Mouse (Mus musculus) CH12.LX (cell line): ENCODE measurements around the gene Kctd8. TPM values are rescaled to one million over a fixed set of nuclear protein-coding genes. Genes with fewer than 3 reads are reported as not detected.

ENCODE experiments used
- DNase-seq: peaks from one replicate; pipeline ENCODE4 v3.0.0-alpha.2; 2013; ENCODE audit errors: extremely low read depth
- H3K27ac ChIP-seq: 2 replicates; pipeline ENCODE4 v1.5.1; 2012; ENCODE audit warnings: low read depth, mild to moderate bottlenecking, control low read depth, moderate library complexity; ENCODE audit not compliant: insufficient read depth
- H3K27me3 ChIP-seq: replicated peaks from 2 replicates; pipeline ENCODE3; 2012; ENCODE audit warnings: inconsistent platforms
- H3K36me3 ChIP-seq, 2 experiments: replicated peaks in 1 of 2; 2 replicates each; pipeline versions ENCODE3 to v1.6.1; 2012; ENCODE audit warnings: inconsistent platforms in 1 of 2, low read length in 1 of 2, mild to moderate bottlenecking in 1 of 2, mixed read lengths in 1 of 2, moderate library complexity in 1 of 2; ENCODE audit not compliant: control insufficient read depth in 1 of 2, insufficient read depth in 1 of 2
- H3K4me1 ChIP-seq, 2 experiments: 2 replicates each; pipeline ENCODE4 v1.6.1; 2012; ENCODE audit warnings: inconsistent platforms in 1 of 2, moderate library complexity in 1 of 2; ENCODE audit not compliant: insufficient read depth in 2 of 2, control insufficient read depth in 1 of 2
- H3K4me2 ChIP-seq: 2 replicates; pipeline ENCODE4 v1.6.1; 2012; ENCODE audit warnings: low read depth, mild to moderate bottlenecking, control low read depth; ENCODE audit not compliant: poor library complexity, insufficient read depth, severe bottlenecking
- H3K4me3 ChIP-seq, 3 experiments: fragments of 150-350 bp in 1 of 3; sonication (generic) in 1 of 3; replicated peaks in 1 of 3; 2 replicates each; pipeline versions ENCODE3 to v1.5.1; 2011 to 2012; ENCODE audit warnings: low read depth in 2 of 3, low read length in 2 of 3, mild to moderate bottlenecking in 2 of 3, moderate library complexity in 2 of 3, control low read depth in 1 of 3, improper control_type of control experiment in 1 of 3, inconsistent platforms in 1 of 3, mixed read lengths in 1 of 3; ENCODE audit not compliant: poor library complexity in 1 of 3
- H3K79me2 ChIP-seq: replicated peaks from 2 replicates; pipeline ENCODE4 v1.6.1; 2012; ENCODE audit warnings: mild to moderate bottlenecking, moderate library complexity; ENCODE audit not compliant: control insufficient read depth, poor library complexity, insufficient read depth, severe bottlenecking; ENCODE audit errors: extremely low read depth
- H3K9ac ChIP-seq: 2 replicates; pipeline ENCODE4 v1.6.1; 2012; ENCODE audit warnings: low read depth, mild to moderate bottlenecking, control low read depth, moderate library complexity; ENCODE audit not compliant: insufficient read depth
- H3K9me3 ChIP-seq: replicated peaks from 2 replicates; pipeline ENCODE3; 2012; ENCODE audit warnings: low read length, inconsistent platforms, mixed read lengths
- EP300 ChIP-seq: IDR thresholded peaks from 2 replicates; pipeline ENCODE4 v1.6.1; 2011; ENCODE audit warnings: low read length, improper control_type of control experiment
- ETS1 ChIP-seq: conservative IDR thresholded peaks from 2 replicates; pipeline ENCODE4 v1.6.1; 2012; ENCODE audit warnings: low read depth, mild to moderate bottlenecking, inconsistent platforms, low read length, improper control_type of control experiment, moderate library complexity
- GABPA ChIP-seq: IDR thresholded peaks from 2 replicates; pipeline ENCODE4 v1.6.1; 2012; ENCODE audit warnings: low read depth, low read length, improper control_type of control experiment, inconsistent platforms; ENCODE audit not compliant: insufficient replicate concordance
- MAFK ChIP-seq: IDR thresholded peaks from 2 replicates; pipeline ENCODE4 v1.6.1; 2011; ENCODE audit warnings: low read length, improper control_type of control experiment; ENCODE audit not compliant: insufficient replicate concordance
- MAZ ChIP-seq: IDR thresholded peaks from 2 replicates; pipeline ENCODE4 v1.6.1; 2012; ENCODE audit warnings: low read depth, mild to moderate bottlenecking, inconsistent platforms, low read length, improper control_type of control experiment, moderate library complexity
- MXI1 ChIP-seq: IDR thresholded peaks from 2 replicates; pipeline ENCODE4 v1.6.1; 2011; ENCODE audit warnings: mild to moderate bottlenecking, low read depth, low read length, improper control_type of control experiment
- MYC ChIP-seq: IDR thresholded peaks from 2 replicates; pipeline ENCODE4 v1.6.1; 2011; ENCODE audit warnings: low read depth, mild to moderate bottlenecking, improper control_type of control experiment, low read length
- NELFE ChIP-seq: IDR thresholded peaks from 2 replicates; pipeline ENCODE4 v1.6.1; 2011; ENCODE audit warnings: low read depth, low read length, improper control_type of control experiment
- NRF1 ChIP-seq: IDR thresholded peaks from 2 replicates; pipeline ENCODE4 v1.6.1; 2014; ENCODE audit warnings: low read depth, mild to moderate bottlenecking, inconsistent platforms, low read length, improper control_type of control experiment, moderate library complexity
- PAX5 ChIP-seq: IDR thresholded peaks from 2 replicates; pipeline ENCODE4 v1.6.1; 2012; ENCODE audit warnings: low read length, inconsistent platforms, mixed read lengths
- POLR2A ChIP-seq: IDR thresholded peaks from 2 replicates; pipeline ENCODE4 v1.6.1; 2011; ENCODE audit warnings: low read depth, mild to moderate bottlenecking, improper control_type of control experiment, low read length
- POLR2AphosphoS2 ChIP-seq: IDR thresholded peaks from 2 replicates; pipeline ENCODE4 v1.6.1; 2011; ENCODE audit warnings: low read depth, low read length, improper control_type of control experiment
- UBTF ChIP-seq: IDR thresholded peaks from 2 replicates; pipeline ENCODE4 v1.6.1; 2012; ENCODE audit warnings: low read depth, mild to moderate bottlenecking, inconsistent platforms, low read length, improper control_type of control experiment, moderate library complexity
- USF2 ChIP-seq: conservative IDR thresholded peaks from 2 replicates; pipeline ENCODE4 v1.6.1; 2011; ENCODE audit warnings: low read depth, low read length, improper control_type of control experiment
- ZC3H11A ChIP-seq: IDR thresholded peaks from 2 replicates; pipeline ENCODE4 v1.6.1; 2012; ENCODE audit warnings: low read depth, mild to moderate bottlenecking, inconsistent platforms, low read length, improper control_type of control experiment
- ZKSCAN1 ChIP-seq: IDR thresholded peaks from 2 replicates; pipeline ENCODE4 v1.6.1; 2012; ENCODE audit warnings: low read depth, inconsistent platforms, low read length, improper control_type of control experiment, borderline replicate concordance
- ZMIZ1 ChIP-seq: IDR thresholded peaks from 2 replicates; pipeline ENCODE4 v1.6.1; 2012; ENCODE audit warnings: low read depth, mild to moderate bottlenecking, inconsistent platforms, low read length, improper control_type of control experiment
- dilution Hi-C: fragments of 300-500 bp; cut with MboI; formaldehyde crosslinking; loops from 2 replicates; pipeline ENCODE4 v1.14.3; 2020; ENCODE audit warnings: low sequenced_read_pairs; ENCODE audit not compliant: extremely low pct_unique_long_range_greater_than_20kb, extremely low pct_ligation_motif_present
- in situ Hi-C: fragments of 300-500 bp; cut with MboI; formaldehyde crosslinking; loops from 3 replicates; pipeline ENCODE4 v1.14.3; 2019; ENCODE audit warnings: low sequenced_read_pairs, low pct_ligation_motif_present, low pct_unique_long_range_greater_than_20kb, mixed read lengths
- polyA plus RNA-seq: library from polyadenylated mRNA; unstranded; fragments of >175 nt; gene quantifications from 2 replicates; pipeline ENCODE4 v1.2.1, GENCODE M21; 2012; ENCODE audit warnings: low read depth; ENCODE audit not compliant: insufficient read length
- total RNA-seq, 2 experiments: library from RNA; depleted of rRNA; stranded (reverse); fragments of 300-350 nt in 1 of 2; fragments of >200 nt in 1 of 2; gene quantifications; 2 replicates each; pipeline ENCODE4 v1.2.3; 2012 to 2014

Kctd8 gene
- total and polyA plus RNA-seq, 3 experiments = not detected

DNA sequence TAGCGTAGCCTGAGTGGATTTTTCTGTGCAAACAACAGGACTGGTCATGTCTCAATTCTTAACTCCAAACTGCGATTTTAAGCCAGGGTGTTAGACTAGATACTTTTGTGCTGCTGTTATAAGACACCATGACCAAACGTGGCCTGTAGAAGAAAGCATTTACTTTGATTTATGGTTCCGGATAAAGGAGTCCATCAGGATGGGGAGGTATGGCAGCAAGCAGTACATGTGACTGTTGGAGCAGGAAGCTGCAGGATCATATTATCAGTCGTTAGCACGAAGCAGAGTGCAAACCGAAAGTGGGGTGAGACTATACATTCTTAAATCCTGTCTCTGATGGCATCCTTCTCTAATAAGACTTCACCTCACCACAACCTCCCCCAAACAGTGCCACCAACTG lies 28.9 kb downstream of the Kctd8 start:
- dilution Hi-C loops = no loop called here
- H3K4me1 ChIP-seq = no peaks in the 10 kb centered on the region
- TF ChIP-seq NRF1 (no peak), MAFK (no peak), ZMIZ1 (no peak), PAX5 (no peak), MAZ (no peak), ZC3H11A (no peak), ETS1 (no peak), UBTF (no peak), EP300 (no peak)

DNA sequence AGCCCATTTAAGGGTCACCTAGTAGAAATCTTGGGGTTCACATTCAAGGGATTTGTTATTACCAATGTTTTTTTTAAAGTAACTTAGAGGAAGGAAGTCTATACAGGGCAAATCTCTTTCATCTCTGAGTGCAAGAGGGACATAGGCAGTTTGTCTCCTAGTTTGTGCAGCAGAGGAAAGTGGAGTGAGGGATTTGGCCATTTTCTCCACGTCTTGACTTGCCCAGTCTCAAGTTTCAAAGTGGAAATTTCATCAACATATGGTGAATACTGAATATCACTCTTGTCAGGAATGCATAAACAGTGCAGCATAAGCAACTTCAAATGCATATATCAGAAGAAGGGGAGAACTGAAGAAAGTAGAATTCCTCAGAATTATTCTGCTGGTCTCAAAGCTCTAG lies 39.8 kb downstream of the Kctd8 start:
- TF ChIP-seq NELFE = no peak
- no peak for TF ChIP-seq PAX5
- no peak for TF ChIP-seq MYC
- TF ChIP-seq ZMIZ1 = no peak
- no peak for TF ChIP-seq MXI1
- TF ChIP-seq GABPA = no peak
- no peak overlapping the region for H3K4me2 ChIP-seq
- in situ Hi-C loops (no loop called here), dilution Hi-C loops (no loop called here)
- no peak overlapping the region for H3K27ac ChIP-seq
- DNase-seq = no peak
- H3K9me3 ChIP-seq = no peaks in the 10 kb centered on the region
- H3K36me3 ChIP-seq = no peaks in the 10 kb centered on the region
- no peaks in the 10 kb centered on the region for H3K4me1 ChIP-seq
- no peaks in the 10 kb centered on the region for H3K27me3 ChIP-seq
- H3K9ac ChIP-seq = no peak overlapping the region
- no peak overlapping the region for H3K4me3 ChIP-seq
- no peaks in the 10 kb centered on the region for H3K79me2 ChIP-seq

More for the DNA sequence above, 28.9 kb downstream of the Kctd8 start:
- no peak for DNase-seq
- no peak overlapping the region for H3K4me3 ChIP-seq
- no peaks in the 10 kb centered on the region for H3K9me3 ChIP-seq
- no peak overlapping the region for H3K27ac ChIP-seq
- H3K9ac ChIP-seq = no peak overlapping the region
- in situ Hi-C loops = no loop called here
- no peaks in the 10 kb centered on the region for H3K27me3 ChIP-seq
- no peaks in the 10 kb centered on the region for H3K36me3 ChIP-seq
- H3K4me2 ChIP-seq = no peak overlapping the region
- H3K79me2 ChIP-seq = no peaks in the 10 kb centered on the region

DNA sequence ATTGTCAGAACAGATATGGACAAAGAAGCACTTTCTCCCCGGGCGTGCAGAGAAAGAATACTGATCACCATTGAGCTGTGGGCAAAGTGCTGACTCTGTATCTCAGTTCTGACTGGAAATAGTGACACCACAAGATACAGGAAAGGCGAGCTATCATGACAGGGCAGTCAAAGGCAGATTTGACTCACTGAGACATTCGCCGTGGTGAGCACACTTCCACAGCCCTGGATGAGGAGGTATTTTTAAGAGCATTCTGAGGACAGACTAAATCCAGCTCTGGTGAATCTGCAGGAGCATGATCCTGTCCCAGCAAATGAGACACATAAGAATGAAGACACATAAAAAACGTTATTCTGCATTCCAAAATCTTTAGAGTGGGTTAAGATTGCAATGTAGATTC lies 49.1 kb downstream of the Kctd8 start:
- Histone ChIP-seq H3K9ac (no peak overlapping the region), H3K9me3 (no peaks in the 10 kb centered on the region), H3K4me2 (no peak overlapping the region), H3K4me3 (no peak overlapping the region), H3K27me3 (no peaks in the 10 kb centered on the region), H3K27ac (no peak overlapping the region), H3K79me2 (no peaks in the 10 kb centered on the region), H3K36me3 (no peaks in the 10 kb centered on the region), H3K4me1 (no peaks in the 10 kb centered on the region)
- in situ Hi-C loops = no loop called here
- TF ChIP-seq MXI1 (no peak), POLR2AphosphoS2 (no peak), POLR2A (no peak), EP300 (no peak), NELFE (no peak), ZKSCAN1 (no peak), MYC (no peak), USF2 (no peak)
- dilution Hi-C loops = no loop called here
- DNase-seq = peak; percentile 9
